Mouse (Mus musculus) subcutaneous adipose tissue, adult 2 months (tissue): ENCODE data around the gene Retnlg. TPM values are rescaled to one million over a fixed set of nuclear protein-coding genes. Genes with fewer than 3 reads are reported as not detected.

Experiments
- polyA plus RNA-seq: library from polyadenylated mRNA; depleted of rRNA; stranded (reverse); fragments of >200 nt; gene quantifications from 2 replicates; pipeline ENCODE4 v1.2.3, GENCODE M21; 2012; ENCODE audit warnings: low replicate concordance; rRNA removed

Gene Retnlg
- 3.8 and 134 TPM in 2 replicates for polyA plus RNA-seq

GRCm38 (mm10) chr16:48872321-48872720, at the start of gene Retnlg:
Retnlg (plus strand) TSS chr16:48872621.

GRCm38 (mm10) chr16:48842266-48842665, 30.2 kb upstream of the Retnlg start, which contains the start of gene Retnla:
Retnla (plus strand) TSS chr16:48842551.

Other genes with a start within 250 kb of the Retnlg start
- gene Trat1, start 100.6 kb upstream of the Retnlg start, polyA plus RNA-seq, result 0.03 TPM in 2 replicates
- 0.26 TPM in 1 of 2 replicates, not detected in the other for gene Retnlb, start 55.8 kb upstream of the Retnlg start, polyA plus RNA-seq
- gene Retnla, start 30.1 kb upstream of the Retnlg start, polyA plus RNA-seq, result 441 and 955 TPM in 2 replicates
- 4.1 and 5.8 TPM in 2 replicates for gene Dzip3, start 121.5 kb downstream of the Retnlg start, polyA plus RNA-seq
- gene Cip2a, start 121.6 kb downstream of the Retnlg start, polyA plus RNA-seq, result 0.40 and 2.7 TPM in 2 replicates
- gene Myh15, start 184.9 kb downstream of the Retnlg start, polyA plus RNA-seq, result not detected in 2 replicates